Mouse (Mus musculus) CH12.LX (cell line): Measurements from ENCODE around the gene Ctnna2. TPM values are rescaled to one million over a fixed set of nuclear protein-coding genes. Genes with fewer than 3 reads are reported as not detected.

Experiments
- DNase-seq: peaks from one replicate; pipeline ENCODE4 v3.0.0-alpha.2; 2013; ENCODE audit errors: extremely low read depth
- H3K27ac ChIP-seq: 2 replicates; pipeline ENCODE4 v1.5.1; 2012; ENCODE audit warnings: low read depth, mild to moderate bottlenecking, control low read depth, moderate library complexity; ENCODE audit not compliant: insufficient read depth
- H3K27me3 ChIP-seq: replicated peaks from 2 replicates; pipeline ENCODE3; 2012; ENCODE audit warnings: inconsistent platforms
- H3K36me3 ChIP-seq, 2 experiments: replicated peaks in 1 of 2; 2 replicates each; pipeline versions ENCODE3 to v1.6.1; 2012; ENCODE audit warnings: inconsistent platforms in 1 of 2, low read length in 1 of 2, mild to moderate bottlenecking in 1 of 2, mixed read lengths in 1 of 2, moderate library complexity in 1 of 2; ENCODE audit not compliant: control insufficient read depth in 1 of 2, insufficient read depth in 1 of 2
- H3K4me1 ChIP-seq, 2 experiments: 2 replicates each; pipeline ENCODE4 v1.6.1; 2012; ENCODE audit warnings: inconsistent platforms in 1 of 2, moderate library complexity in 1 of 2; ENCODE audit not compliant: insufficient read depth in 2 of 2, control insufficient read depth in 1 of 2
- H3K4me2 ChIP-seq: 2 replicates; pipeline ENCODE4 v1.6.1; 2012; ENCODE audit warnings: low read depth, mild to moderate bottlenecking, control low read depth; ENCODE audit not compliant: poor library complexity, insufficient read depth, severe bottlenecking
- H3K4me3 ChIP-seq, 3 experiments: fragments of 150-350 bp in 1 of 3; sonication (generic) in 1 of 3; replicated peaks in 1 of 3; 2 replicates each; pipeline versions ENCODE3 to v1.5.1; 2011 to 2012; ENCODE audit warnings: low read depth in 2 of 3, low read length in 2 of 3, mild to moderate bottlenecking in 2 of 3, moderate library complexity in 2 of 3, control low read depth in 1 of 3, improper control_type of control experiment in 1 of 3, inconsistent platforms in 1 of 3, mixed read lengths in 1 of 3; ENCODE audit not compliant: poor library complexity in 1 of 3
- H3K79me2 ChIP-seq: replicated peaks from 2 replicates; pipeline ENCODE4 v1.6.1; 2012; ENCODE audit warnings: mild to moderate bottlenecking, moderate library complexity; ENCODE audit not compliant: control insufficient read depth, poor library complexity, insufficient read depth, severe bottlenecking; ENCODE audit errors: extremely low read depth
- H3K9ac ChIP-seq: 2 replicates; pipeline ENCODE4 v1.6.1; 2012; ENCODE audit warnings: low read depth, mild to moderate bottlenecking, control low read depth, moderate library complexity; ENCODE audit not compliant: insufficient read depth
- H3K9me3 ChIP-seq: replicated peaks from 2 replicates; pipeline ENCODE3; 2012; ENCODE audit warnings: low read length, inconsistent platforms, mixed read lengths
- CHD2 ChIP-seq: IDR thresholded peaks from 2 replicates; pipeline ENCODE4 v1.6.1; 2011; ENCODE audit warnings: low read length, improper control_type of control experiment
- ELF1 ChIP-seq: IDR thresholded peaks from 2 replicates; pipeline ENCODE4 v1.6.1; 2014; ENCODE audit warnings: low read depth, mild to moderate bottlenecking, inconsistent platforms, low read length, improper control_type of control experiment
- EP300 ChIP-seq: IDR thresholded peaks from 2 replicates; pipeline ENCODE4 v1.6.1; 2011; ENCODE audit warnings: low read length, improper control_type of control experiment
- GABPA ChIP-seq: IDR thresholded peaks from 2 replicates; pipeline ENCODE4 v1.6.1; 2012; ENCODE audit warnings: low read depth, low read length, improper control_type of control experiment, inconsistent platforms; ENCODE audit not compliant: insufficient replicate concordance
- HCFC1 ChIP-seq: IDR thresholded peaks from 2 replicates; pipeline ENCODE4 v1.6.1; 2012; ENCODE audit warnings: low read depth, mild to moderate bottlenecking, inconsistent platforms, low read length, improper control_type of control experiment
- MAFK ChIP-seq: IDR thresholded peaks from 2 replicates; pipeline ENCODE4 v1.6.1; 2011; ENCODE audit warnings: low read length, improper control_type of control experiment; ENCODE audit not compliant: insufficient replicate concordance
- MAZ ChIP-seq: IDR thresholded peaks from 2 replicates; pipeline ENCODE4 v1.6.1; 2012; ENCODE audit warnings: low read depth, mild to moderate bottlenecking, inconsistent platforms, low read length, improper control_type of control experiment, moderate library complexity
- MXI1 ChIP-seq: IDR thresholded peaks from 2 replicates; pipeline ENCODE4 v1.6.1; 2011; ENCODE audit warnings: mild to moderate bottlenecking, low read depth, low read length, improper control_type of control experiment
- MYC ChIP-seq: IDR thresholded peaks from 2 replicates; pipeline ENCODE4 v1.6.1; 2011; ENCODE audit warnings: low read depth, mild to moderate bottlenecking, improper control_type of control experiment, low read length
- NELFE ChIP-seq: IDR thresholded peaks from 2 replicates; pipeline ENCODE4 v1.6.1; 2011; ENCODE audit warnings: low read depth, low read length, improper control_type of control experiment
- PAX5 ChIP-seq: IDR thresholded peaks from 2 replicates; pipeline ENCODE4 v1.6.1; 2012; ENCODE audit warnings: low read length, inconsistent platforms, mixed read lengths
- POLR2A ChIP-seq: IDR thresholded peaks from 2 replicates; pipeline ENCODE4 v1.6.1; 2011; ENCODE audit warnings: low read depth, mild to moderate bottlenecking, improper control_type of control experiment, low read length
- RAD21 ChIP-seq: IDR thresholded peaks from 2 replicates; pipeline ENCODE4 v1.6.1; 2011; ENCODE audit warnings: low read depth, mild to moderate bottlenecking, low read length, improper control_type of control experiment, moderate library complexity
- RCOR1 ChIP-seq: conservative IDR thresholded peaks from 2 replicates; pipeline ENCODE4 v1.6.1; 2012; ENCODE audit warnings: low read depth, mild to moderate bottlenecking, inconsistent platforms, low read length, improper control_type of control experiment
- SIN3A ChIP-seq: IDR thresholded peaks from 2 replicates; pipeline ENCODE4 v1.6.1; 2012; ENCODE audit warnings: low read length, improper control_type of control experiment, inconsistent platforms
- SMC3 ChIP-seq: IDR thresholded peaks from 2 replicates; pipeline ENCODE4 v1.6.1; 2011; ENCODE audit warnings: low read depth, low read length, improper control_type of control experiment
- TBP ChIP-seq: conservative IDR thresholded peaks from 2 replicates; pipeline ENCODE4 v1.6.1; 2011; ENCODE audit warnings: low read depth, low read length, improper control_type of control experiment
- TCF12 ChIP-seq: IDR thresholded peaks from 2 replicates; pipeline ENCODE4 v1.6.1; 2014; ENCODE audit warnings: low read depth, mild to moderate bottlenecking, inconsistent platforms, low read length, improper control_type of control experiment
- UBTF ChIP-seq: IDR thresholded peaks from 2 replicates; pipeline ENCODE4 v1.6.1; 2012; ENCODE audit warnings: low read depth, mild to moderate bottlenecking, inconsistent platforms, low read length, improper control_type of control experiment, moderate library complexity
- USF1 ChIP-seq: IDR thresholded peaks from 2 replicates; pipeline ENCODE4 v1.6.1; 2014; ENCODE audit warnings: low read depth, mild to moderate bottlenecking, inconsistent platforms, low read length, improper control_type of control experiment
- USF2 ChIP-seq: conservative IDR thresholded peaks from 2 replicates; pipeline ENCODE4 v1.6.1; 2011; ENCODE audit warnings: low read depth, low read length, improper control_type of control experiment
- ZNF384 ChIP-seq: IDR thresholded peaks from 2 replicates; pipeline ENCODE4 v1.6.1; 2012; ENCODE audit warnings: low read depth, low read length, improper control_type of control experiment, inconsistent platforms
- dilution Hi-C: fragments of 300-500 bp; cut with MboI; formaldehyde crosslinking; loops from 2 replicates; pipeline ENCODE4 v1.14.3; 2020; ENCODE audit warnings: low sequenced_read_pairs; ENCODE audit not compliant: extremely low pct_unique_long_range_greater_than_20kb, extremely low pct_ligation_motif_present
- in situ Hi-C: fragments of 300-500 bp; cut with MboI; formaldehyde crosslinking; loops from 3 replicates; pipeline ENCODE4 v1.14.3; 2019; ENCODE audit warnings: low sequenced_read_pairs, low pct_ligation_motif_present, low pct_unique_long_range_greater_than_20kb, mixed read lengths
- polyA plus RNA-seq: library from polyadenylated mRNA; unstranded; fragments of >175 nt; gene quantifications from 2 replicates; pipeline ENCODE4 v1.2.1, GENCODE M21; 2012; ENCODE audit warnings: low read depth; ENCODE audit not compliant: insufficient read length
- total RNA-seq, 2 experiments: library from RNA; depleted of rRNA; stranded (reverse); fragments of 300-350 nt in 1 of 2; fragments of >200 nt in 1 of 2; gene quantifications; 2 replicates each; pipeline ENCODE4 v1.2.3; 2012 to 2014

Gene Ctnna2
- total and polyA plus RNA-seq, 3 experiments, result not detected

GRCm38 (mm10) chr6:77873150-77873549 lies 106.3 kb downstream of the Ctnna2 start:
- Histone ChIP-seq H3K27ac (no peak overlapping the region), H3K36me3 (no peaks in the 10 kb centered on the region), H3K79me2 (no peaks in the 10 kb centered on the region), H3K4me3 (no peak overlapping the region), H3K9me3 (peaks cover 20% of the 10 kb centered on the region), H3K4me1 (no peaks in the 10 kb centered on the region), H3K9ac (no peak overlapping the region), H3K27me3 (no peaks in the 10 kb centered on the region), H3K4me2 (no peak overlapping the region)
- DNase-seq, result no peak
- in situ Hi-C loops, result no loop called here
- dilution Hi-C loops, result no loop called here
- no peak for TF ChIP-seq PAX5
- no peak for TF ChIP-seq GABPA
- TF ChIP-seq HCFC1, result no peak
- no peak for TF ChIP-seq MXI1
- TF ChIP-seq EP300, result no peak
- no peak for TF ChIP-seq MYC
- no peak for TF ChIP-seq MAZ

- Histone ChIP-seq H3K4me3 (no peak overlapping the region), H3K4me1 (no peaks in the 10 kb centered on the region), H3K27ac (no peak overlapping the region), H3K27me3 (no peaks in the 10 kb centered on the region), H3K79me2 (no peaks in the 10 kb centered on the region), H3K9ac (no peak overlapping the region)
- no peak for DNase-seq
- TF ChIP-seq MYC (no peak), GABPA (no peak), USF1 (no peak), SIN3A (no peak), SMC3 (no peak), RAD21 (no peak), TBP (no peak), ZNF384 (no peak)
- TF ChIP-seq, all 38 proteins: peak for 0
- in situ Hi-C loops (no loop called here), dilution Hi-C loops (no loop called here)
- peaks cover 19% of the 10 kb centered on the region for H3K9me3 ChIP-seq
- H3K4me2 ChIP-seq, result no peak overlapping the region
- H3K36me3 ChIP-seq, result no peaks in the 10 kb centered on the region
Observed at GRCm38 (mm10) chr6:77869313-77869712, 110.2 kb downstream of the Ctnna2 start.

- DNase-seq, result no peak
- H3K4me2 ChIP-seq, result no peak overlapping the region
- dilution Hi-C loops, result no loop called here
- no peak overlapping the region for H3K9ac ChIP-seq
- no peaks in the 10 kb centered on the region for H3K79me2 ChIP-seq
- H3K27me3 ChIP-seq, result no peaks in the 10 kb centered on the region
- H3K9me3 ChIP-seq, result peaks cover 17% of the 10 kb centered on the region
- H3K36me3 ChIP-seq, result no peaks in the 10 kb centered on the region
- H3K27ac ChIP-seq, result no peak overlapping the region
- no peaks in the 10 kb centered on the region for H3K4me1 ChIP-seq
- in situ Hi-C loops, result no loop called here
- TF ChIP-seq CHD2 (no peak), USF1 (no peak), MXI1 (no peak), RCOR1 (no peak), MAFK (no peak), POLR2A (no peak), USF2 (no peak), TCF12 (no peak), UBTF (no peak), RAD21 (no peak), ELF1 (no peak), NELFE (no peak)
- TF ChIP-seq, all 38 proteins: peak for 0
- no peak overlapping the region for H3K4me3 ChIP-seq
Observed at GRCm38 (mm10) chr6:77868119-77868518, 111.4 kb downstream of the Ctnna2 start.
